Mouse (Mus musculus) urinary bladder, postnatal 0 days (tissue): Measurements from ENCODE around the gene Mex3b. TPM values are rescaled to one million over a fixed set of nuclear protein-coding genes. Genes with fewer than 3 reads are reported as not detected.

Experiments
- polyA plus RNA-seq: library from polyadenylated mRNA; unstranded; fragments of >200 nt; fragmentation: Nextera tagmentation; extraction: Ambion mirVana; gene quantifications from 2 replicates; pipeline ENCODE4 v1.2.1, GENCODE M21; 2015

Mex3b gene
- polyA plus RNA-seq = 2.4 and 2.6 TPM in 2 replicates

DNA sequence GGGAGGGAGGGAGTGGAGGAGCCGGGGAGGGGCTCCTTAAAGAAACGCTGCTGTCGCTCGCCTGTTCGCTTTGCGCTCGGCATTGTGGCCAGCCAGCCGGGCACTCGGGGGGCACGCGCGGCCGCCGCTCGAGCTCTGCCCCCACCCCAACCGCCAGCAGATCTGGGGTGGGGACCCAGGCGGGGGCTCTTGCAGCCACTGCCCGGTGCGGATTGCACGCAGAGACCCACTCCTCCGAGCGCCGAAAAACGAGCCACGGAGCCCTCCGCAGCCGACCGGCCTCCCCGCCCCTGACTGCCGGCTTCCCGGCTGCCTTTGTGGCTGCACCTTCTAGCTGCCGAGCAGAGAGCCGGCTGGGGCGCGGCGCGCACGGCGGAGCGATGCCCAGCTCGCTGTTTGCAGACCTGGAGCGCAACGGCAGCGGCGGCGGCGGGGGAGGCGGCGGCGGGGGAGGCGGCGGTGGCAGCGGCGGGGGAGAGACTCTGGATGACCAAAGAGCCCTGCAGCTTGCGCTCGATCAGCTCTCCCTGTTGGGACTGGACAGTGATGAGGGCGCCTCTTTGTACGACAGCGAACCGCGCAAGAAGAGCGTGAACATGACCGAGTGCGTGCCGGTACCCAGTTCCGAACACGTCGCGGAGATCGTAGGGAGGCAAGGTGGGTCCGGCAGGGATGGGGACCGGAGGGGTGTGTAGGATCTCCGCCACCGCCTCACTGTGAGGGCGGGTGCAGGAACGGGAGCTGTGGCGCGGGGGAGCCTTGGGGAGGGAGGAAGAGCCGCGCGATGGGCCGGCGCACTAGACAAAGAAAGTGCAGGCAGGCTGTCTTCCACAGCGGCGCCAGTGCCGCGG, at the start of gene Mex3b:
TSS of gene Mex3b (plus strand) at position 63 of the 851 bp plus-strand sequence.

Other genes starting within 250 kb of the Mex3b start
- 3.5 and 5.2 TPM in 2 replicates for gene Saxo2, start 218.8 kb upstream of the Mex3b start, polyA plus RNA-seq
- gene Efl1, start 218.7 kb upstream of the Mex3b start, polyA plus RNA-seq = 14.3 and 17.8 TPM in 2 replicates